Mouse (Mus musculus) telencephalon, adult 2 months (tissue): ENCODE results near the gene Gmppa.

Experiments
- DNase-seq: peaks from one replicate; pipeline ENCODE4 v3.0.0-alpha.2; 2011; ENCODE audit warnings: low read depth, low spot score

Gene Gmppa

DNA sequence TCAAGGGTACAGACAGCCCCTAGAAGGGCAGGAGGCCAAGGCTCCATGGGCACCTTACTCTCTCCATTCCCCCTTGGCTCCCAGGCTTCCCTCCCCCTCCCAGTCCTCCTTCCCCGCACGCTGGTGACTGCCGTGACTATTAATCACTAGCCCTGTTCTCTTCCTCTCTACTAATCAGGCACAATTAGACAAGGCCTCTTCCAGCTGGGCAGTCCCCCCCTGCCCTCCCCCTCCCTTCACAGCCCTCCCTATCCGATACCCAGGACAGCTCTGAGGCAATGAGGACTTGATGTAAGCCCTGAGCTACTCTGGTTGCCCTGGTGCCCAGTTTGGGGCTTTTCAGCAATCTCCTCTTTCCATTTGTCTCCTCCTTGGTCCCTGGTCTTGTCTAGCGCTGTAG is 20.2 kb downstream of the Gmppa start:
- DNase-seq, result no peak

DNA sequence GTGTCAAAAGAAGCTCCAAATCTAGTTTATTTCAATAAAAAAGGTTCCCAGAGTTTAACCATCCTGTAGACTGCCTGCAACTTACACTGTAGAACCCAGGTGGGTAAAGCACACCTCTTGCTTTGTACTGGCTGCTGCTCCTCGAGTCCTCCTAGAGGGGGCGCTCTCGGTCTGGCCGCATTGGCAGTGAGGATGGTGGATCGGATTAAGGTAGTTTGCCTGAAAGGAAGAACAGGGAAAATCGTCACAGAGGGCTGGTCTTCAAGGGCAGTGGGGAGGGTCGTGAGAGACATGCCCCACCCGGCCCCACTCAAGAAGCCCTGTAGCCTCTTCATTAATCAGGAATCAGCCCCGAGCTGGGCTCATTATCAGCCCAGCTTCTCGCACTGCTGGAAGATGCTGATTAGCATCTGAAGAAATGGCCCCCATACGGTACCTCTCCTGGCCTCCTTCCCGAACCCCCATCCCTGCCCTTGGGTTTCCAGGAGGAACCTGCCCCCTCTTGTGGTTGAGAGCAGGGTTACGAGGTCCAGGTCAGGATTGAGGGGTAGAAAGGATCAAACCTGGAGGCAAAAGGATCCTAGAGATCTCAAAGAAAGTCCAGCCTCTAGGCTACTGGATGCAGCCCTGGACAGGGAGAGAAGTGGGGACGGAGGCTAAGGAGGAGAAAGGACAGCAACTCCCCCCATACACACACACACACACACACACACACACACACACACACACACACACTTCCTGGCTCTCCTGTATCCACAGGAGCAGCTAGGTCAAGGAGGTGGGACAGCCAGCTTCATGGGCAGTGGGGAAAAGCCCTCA is 21.2 kb downstream of the Gmppa start:
- DNase-seq, result no peak

DNA sequence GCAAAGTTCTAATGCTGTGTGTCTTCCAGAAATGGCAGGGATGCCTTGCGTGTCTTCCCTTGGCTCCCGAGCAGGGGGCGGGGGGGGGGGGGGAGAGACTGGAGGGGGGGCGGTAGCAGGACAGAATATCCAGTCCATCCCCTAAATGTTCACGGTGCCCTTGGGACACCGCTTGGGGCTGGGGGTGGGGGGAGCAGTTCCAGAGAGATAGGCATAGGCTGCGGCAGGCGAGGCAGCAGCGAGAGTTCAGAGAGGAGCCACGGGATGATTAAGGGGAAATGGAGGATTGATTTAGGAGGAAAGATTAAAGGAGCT is 21.9 kb downstream of the Gmppa start:
- no peak for DNase-seq

DNA sequence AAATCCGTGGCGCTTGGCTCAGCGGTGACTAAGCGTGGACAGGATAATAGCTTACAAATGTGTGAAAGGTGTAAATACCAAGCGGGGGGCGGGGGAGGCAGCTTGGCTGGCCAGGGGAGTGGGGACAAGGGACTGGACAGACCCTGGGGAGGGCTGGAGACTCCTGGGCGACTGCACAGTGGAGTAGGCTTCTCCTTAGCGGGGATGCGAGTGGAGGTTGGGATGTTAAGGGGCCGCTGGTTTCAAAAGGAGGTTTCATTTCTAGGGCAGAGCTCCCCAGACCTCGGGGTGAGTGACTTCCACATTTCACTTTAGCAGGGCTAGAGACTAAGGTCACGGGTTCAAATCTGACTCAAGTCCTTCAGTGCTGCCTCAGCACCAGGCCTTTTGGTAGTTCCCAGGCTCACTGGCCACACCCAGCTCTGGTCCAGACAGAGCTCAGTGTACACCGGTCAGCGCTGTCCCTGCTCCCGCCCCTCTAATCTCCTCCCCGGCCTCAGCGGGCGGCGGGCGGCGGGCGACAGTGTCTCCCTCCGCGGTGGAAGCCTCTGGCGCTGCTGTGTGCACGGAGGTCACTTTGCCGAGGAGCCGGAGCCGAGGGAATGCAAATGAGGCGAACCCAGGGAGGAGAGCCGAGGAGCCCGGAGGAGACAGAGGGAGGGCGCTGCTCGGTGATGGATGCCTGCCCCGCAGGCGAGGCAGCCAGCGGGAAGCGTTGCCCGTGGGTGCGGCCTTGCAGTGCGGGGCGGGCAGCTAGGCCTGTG is 22.5 kb downstream of the Gmppa start:
- DNase-seq, result no peak

DNA sequence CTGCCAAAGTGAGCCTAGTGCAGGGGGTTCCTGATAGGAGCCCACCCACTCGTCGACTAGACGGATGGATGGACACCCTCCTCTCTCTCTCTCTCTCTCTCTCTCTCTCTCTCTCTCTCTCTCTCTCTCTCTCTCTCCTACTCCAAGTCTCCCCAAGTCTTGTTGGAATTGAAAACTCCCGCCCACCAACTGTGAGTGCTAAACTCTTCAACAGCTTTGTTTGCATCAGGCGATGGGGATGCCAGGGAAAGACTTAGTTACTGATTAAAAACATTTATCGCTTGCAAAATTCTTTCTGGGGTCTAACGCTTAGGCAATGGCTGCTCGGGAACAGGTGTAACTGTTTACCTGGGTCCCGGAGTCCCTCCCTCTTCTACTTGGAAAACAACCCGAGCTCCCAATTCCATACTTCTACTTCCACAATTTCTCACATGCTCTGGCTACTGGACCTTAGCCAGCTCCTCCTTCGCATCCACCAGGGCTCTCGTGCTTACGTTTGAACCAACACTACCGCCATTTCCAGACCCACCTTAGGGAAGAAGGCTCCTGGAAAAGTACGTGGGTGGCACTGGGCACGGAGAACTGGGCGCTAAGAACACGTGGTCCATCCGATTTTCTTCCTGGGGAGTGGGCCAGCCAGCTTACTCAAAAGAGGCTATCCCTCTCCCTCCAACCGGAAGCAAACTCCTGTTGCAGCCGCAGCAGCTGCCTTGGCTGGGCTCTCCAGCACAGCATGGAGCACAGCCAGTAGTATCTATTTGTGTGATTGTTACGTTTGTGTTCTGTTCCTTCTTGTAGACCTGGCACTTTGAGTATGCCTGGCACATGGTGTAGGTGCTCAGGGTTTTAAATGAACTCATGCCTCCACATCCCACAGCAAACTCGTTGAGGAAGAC is 23.3 kb downstream of the Gmppa start:
- DNase-seq, result peak; percentile 86

DNA sequence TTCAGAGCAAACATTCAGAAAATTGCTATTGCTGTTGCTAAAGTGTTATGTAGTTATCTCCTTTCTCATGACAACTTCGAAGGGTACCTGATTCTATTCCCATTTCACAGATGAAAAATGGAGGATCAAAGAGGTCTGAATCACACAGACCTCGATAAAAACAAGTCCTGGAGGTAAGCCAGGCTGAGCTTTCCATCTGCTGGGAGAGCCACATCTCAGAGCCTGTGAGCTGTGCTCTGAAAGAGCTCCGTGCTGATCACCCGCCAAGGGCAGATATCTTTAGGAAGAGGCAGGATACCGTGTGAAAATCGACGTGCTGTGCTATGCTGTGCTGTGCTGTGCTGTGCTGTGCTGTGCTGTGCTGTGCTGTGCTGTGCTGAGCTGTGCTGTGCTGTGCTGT is 24.6 kb downstream of the Gmppa start:
- no peak for DNase-seq

DNA sequence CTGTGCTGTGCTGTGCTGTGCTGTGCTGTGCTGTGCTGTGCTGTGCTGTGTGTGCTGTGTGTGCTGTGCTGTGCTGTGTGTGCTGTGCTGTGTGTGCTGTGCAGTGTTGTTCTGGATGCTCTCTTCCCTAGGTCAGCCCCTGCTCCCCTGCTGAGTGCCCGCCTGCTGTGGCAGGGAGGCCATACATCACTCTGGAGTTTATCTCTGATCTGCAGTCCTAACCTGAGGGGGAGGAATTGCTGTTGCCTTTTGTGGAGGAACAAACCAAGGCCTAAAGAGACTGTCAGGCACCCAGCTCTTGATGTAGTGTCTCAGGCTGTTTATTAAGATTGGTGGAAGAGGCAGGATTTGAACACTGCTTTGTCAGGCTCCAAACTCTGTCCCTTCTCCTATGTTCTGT is 26.9 kb downstream of the Gmppa start:
- DNase-seq, result no peak

DNA sequence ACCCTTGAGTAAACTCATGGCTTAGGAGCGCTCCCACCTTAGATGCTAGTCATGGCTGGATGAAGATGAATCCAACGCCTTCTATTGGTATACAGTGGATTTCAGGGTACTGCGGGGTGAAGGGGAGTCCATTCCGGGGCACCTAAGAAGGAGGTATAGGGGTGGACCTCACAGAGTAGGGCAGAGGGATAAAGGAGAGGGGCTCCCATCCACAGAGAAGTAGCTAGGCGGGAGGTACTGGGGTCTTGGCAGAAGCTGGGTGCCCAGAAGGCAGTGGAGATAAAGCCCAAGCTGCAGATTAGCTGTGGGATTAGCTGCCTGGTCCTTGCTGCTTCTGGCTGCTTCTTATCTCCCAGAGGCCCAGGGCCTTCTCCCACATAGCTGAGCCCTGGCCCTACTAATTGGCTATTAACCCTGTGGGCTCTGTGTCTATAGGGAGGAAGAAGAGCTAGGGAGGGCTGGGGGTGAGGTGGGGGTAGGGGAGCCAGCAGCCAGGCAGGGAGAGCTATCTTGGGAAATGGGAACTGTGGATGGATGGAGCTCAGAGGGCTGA is 28.0 kb downstream of the Gmppa start:
- no peak for DNase-seq

DNA sequence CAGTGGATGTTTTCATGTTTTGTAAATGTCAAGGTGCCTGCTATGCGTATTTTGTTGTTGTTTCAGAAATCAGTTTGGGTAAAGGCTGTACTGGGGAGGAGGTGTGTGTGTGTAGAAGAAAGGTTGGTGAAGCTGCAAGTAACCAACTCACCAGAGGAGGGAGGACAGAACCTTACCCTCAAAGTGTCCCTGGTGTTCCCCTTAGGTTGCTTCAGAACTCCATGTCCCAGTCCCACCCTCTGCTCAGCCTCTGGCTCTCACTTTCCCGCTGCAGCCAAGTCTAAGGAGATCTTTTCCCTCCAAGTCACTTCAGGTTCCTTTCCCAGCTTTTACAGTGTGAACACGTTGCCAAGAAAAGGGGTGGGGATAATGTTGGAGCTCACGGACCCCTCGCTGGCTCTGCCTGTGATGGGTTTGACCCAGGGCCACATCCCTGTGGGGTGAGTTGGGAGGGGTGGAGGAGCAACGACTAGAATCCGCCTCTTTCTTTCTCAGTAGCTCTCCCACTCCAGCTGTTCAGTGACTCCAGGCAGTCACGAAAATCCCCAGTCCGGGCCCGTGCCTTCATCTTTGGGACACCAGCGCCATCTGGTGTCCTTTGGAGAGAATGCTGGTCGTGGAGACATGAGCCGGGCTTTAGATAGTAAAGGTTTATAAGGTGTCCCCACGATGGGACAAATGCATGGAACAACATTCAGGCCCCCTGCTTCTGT is 31.6 kb downstream of the Gmppa start:
- no peak for DNase-seq

DNA sequence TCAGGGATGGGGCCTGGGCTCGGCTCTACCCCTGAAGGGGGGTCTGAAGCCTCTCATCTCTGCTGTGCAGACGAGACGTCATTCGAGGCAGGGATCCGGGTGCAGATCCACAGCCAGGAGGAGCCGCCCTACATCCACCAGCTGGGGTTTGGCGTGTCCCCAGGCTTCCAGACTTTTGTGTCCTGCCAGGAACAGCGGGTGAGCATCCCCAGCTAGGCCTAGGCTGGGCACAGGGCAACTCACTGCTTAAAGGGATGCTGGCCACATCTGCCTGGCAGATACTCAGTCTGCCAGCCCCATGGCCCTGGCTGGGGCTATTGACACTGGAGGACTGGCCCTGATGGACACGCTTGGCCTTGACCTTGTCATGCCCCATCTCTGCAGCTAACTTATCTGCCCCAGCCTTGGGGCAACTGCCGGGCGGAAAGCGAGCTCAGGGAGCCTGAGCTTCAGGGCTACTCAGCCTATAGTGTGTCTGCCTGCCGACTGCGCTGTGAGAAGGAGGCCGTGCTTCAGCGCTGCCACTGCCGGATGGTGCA is 33.6 kb downstream of the Gmppa start:
- DNase-seq, result no peak

DNA sequence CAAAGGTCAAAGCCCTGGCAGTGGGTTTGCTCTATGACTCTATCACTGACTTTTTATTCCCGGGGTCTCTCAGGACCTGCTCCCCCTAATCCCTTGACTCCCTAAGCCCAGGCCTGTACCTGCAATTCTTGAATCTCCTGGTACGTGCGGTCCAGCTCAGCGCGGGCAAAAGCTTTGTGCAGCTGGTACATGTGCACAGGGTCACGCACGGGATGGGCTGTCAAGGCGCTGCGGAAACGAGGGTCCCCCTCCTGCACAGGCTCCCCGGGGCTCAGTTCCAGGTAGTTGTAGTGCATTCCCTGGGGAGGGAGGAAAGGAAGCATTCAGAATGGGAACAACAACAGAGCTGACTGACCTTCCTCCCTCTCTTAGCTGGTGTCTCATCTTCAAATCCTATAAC is 40.7 kb downstream of the Gmppa start:
- DNase-seq, result no peak

DNA sequence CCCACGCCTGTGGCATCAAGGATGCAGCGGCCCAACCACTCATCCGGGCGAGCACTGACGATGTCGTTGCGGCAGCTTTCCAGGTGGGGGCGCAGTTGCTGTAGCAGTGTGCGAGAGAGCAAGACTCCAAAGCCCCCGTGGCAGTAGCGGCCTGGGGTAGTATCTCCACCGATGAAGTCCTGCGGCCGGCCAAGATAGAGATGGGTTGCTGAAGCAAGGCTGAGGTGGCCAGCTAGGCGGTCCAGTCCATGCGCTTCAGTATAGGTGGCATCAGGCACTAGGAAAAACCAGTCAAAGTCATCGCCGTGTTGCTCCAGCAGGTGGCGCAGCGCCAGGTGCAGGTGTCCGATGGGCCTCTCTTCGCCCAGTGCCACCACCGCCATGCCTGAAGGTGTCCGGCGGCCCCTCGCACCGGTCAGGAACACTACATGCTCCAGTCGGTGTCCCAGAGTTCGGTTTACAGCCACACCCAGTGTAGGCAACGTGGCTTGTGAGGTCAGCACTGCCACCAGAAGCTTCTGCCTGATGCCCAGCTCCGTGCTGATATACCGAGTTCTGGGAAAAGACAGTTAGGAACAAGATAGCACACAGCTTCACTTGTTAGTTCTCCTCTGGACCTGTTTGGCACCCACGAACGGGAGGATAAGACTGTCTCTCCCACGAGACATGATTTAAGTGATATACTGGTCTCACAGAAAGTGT is 41.7 kb downstream of the Gmppa start:
- no peak for DNase-seq

DNA sequence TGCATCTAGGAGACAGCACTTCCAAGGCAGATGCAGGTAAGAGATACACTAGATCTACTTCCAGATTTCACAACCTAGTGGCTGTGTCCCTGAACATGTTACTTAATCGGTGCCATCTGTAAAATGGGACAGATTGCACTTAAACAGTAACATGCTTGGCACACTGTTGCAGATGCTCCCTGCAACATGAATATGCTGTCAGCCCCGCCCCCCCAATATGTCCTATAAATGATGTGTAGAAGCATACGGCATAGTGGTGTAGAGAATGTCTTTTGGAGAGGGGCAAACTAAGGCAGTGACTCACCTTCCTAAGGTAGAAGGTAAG is 42.2 kb downstream of the Gmppa start:
- DNase-seq, result no peak

DNA sequence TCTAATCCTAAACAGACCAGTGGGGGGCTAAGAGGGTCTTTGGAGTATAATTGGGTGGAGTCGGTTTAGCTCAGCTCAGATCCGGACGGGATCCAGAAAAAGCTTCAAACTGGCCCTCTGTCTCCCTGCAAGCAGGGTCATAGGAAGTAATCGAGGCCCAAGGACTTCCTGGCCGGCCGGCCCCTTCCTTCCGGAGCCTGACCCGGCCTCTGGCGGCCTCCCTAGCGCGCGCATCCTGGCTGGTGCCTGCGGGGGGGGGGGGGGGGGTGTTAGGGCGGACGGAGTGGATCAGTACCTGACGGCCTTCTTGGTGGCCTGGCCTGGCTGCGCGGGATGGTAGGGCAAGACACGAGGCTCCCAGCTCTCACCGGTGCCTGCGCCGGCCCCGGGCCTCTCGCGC is 42.8 kb downstream of the Gmppa start:
- no peak for DNase-seq

DNA sequence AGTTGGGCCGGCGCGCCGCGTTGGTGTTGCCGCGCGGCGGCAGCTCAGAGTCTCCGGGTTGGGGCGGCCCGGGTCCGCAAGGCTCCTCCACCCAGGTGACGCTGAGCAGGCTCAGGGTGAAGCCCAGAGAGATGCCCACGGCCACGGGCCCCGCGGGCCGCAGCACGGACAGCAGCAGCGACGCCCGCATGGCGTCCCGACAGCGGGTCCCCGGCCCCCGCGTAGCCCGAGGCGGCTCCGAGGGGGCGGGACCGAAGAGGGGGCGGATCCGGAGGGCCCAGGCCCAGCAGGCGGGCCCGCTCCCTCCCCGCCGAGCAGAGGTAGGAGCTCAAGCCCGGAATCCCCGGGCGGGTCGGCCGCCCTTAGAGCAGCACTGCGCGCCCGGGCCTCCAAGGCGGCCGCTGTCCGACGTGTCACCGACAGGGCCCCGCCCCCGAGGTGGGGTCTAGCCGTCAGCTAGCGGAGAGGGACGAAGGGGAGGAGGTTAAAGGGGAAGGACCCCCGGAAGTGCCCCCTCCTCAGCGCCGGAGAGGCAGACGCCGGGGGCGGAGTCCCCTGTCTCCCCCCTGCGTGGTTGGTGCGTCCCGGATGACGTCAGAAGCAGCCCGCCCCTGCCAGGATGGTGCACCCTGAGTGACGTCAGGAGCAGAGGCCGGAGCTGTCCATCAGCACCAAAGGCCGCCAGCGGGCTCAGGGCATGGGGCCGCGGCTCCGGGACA is 43.3 kb downstream of the Gmppa start, which contains the start of the genes Chpf and Tmem198:
Gene Chpf (minus strand): TSS at position 392 of the 719 bp plus-strand sequence.
Gene Tmem198 (plus strand): TSS at position 617 of the 719 bp plus-strand sequence.
- peak; percentile 89 for DNase-seq

DNA sequence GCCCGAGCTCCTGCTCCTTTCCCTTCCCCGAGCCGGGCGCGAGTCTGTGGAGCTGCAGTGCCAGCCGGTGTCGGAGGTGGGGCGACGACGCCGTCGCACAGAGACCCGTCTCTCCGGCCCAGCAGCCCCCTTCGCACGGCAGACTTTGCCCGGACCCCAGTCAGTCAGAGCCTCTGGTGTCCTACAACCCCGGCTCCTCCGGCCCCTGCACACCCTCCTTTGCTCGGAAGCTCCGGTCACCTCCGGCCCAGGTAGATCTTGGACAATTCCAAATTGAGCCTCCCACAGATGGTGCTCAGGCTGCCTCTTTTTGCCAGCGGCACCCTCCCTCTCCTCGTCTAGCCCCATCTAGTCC is 43.9 kb downstream of the Gmppa start:
- DNase-seq, result no peak

DNA sequence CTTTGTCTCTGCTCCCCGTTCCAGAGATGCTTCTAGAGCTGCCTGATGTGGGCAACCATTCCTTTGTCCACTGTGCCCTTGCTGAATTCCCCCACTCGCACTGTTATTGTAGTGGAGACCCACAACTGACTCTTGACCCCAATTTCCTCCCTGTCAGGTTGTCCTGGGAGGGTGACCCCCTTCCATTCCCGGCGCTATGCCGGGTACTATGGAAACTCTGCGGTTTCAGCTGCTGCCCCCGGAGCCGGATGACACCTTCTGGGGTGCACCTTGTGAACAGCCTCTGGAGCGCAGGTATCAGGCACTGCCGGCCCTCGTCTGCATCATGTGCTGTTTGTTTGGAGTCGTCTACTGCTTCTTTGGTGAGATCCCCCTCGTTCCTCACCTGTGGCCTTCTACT is 44.3 kb downstream of the Gmppa start:
- no peak for DNase-seq

DNA sequence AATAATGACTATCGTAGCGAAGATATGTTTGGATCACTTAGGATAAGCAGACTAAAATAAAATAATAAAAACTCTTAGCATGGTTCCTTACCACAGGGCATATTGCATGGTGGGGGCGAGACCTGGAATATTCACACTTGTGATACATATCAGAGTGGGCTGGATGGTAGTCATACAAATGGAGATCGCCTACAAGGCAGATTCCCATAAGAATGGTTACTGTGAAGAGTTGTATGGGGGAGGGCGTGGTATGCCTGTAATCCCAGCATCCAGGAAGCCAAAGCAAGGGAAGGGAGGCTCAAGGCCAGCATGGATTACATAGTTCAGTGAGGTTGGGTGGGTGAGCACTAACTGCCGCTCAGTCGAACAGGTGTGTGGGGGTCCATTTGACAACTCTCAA is 45.0 kb downstream of the Gmppa start:
- peak; percentile 40 for DNase-seq

DNA sequence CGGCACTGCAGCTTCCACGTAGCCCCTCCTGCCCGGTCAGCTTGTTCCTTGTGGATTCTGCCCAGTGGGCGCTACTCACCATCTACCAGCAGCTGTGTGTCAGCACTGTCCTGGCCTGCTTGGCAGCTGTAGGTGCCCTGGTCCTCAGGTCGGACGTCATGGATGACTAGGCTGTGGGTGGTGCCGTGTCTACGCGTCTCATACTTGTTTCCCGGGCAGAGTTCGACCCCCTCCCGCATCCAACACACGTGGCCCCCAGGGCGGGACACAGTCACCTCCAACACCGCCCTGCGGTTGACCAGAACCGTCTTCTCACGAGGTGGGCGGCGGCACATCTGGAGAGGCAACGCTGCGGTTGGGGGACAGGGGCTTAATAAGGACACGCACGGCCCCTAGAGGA is 50.8 kb downstream of the Gmppa start:
- DNase-seq, result no peak

DNA sequence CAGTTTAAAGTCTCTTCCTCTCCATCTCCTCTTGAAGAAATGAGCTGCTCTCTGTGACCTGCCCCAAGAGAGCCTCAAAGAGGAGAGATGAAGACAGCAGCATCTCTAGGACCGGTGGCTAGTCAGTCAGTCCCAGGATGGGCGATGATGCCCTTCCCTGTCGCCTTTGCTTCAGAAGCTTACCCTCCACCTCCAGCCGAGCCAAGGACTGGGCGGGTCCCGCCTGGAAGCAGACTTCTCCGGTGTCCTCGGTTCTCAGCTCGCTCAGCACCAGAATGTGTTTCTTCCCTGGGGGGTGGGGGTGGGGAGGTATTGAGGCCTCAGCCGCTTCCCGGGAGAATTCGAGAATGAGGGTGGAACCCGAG is 51.3 kb downstream of the Gmppa start:
- DNase-seq, result no peak
